Mouse (Mus musculus): Measurements from ENCODE around the gene Plce1. TPM values are rescaled to one million over a fixed set of nuclear protein-coding genes. Genes with fewer than 3 reads are reported as not detected.

The Plce1 gene
- polyA plus RNA-seq, 1 experiment from 2014 or later: 4.1 TPM

DNA sequence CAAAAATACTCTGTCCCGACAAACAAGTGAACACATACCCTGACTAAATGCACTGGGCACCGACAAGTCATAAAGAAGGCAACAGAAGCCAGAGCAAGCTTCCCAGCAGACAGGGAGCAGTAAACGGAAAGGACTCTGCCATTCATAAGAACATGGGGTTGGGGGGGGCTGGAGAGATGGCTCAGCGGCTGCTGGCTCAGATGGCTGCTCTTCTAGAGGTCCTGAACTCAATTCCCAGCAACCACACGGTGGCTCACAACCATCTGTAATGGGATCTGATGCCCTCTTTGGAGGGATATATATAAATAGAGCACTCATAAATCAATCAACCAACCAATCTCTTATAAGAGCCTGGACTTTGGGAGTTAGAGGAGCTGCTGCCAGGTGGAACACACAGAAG lies 315.6 kb downstream of the Plce1 start:
- no peak for ATAC-seq (ENCODE audit: low FRiP score)
- no peaks in the 10 kb centered on the region for H3K9me3 ChIP-seq (replicated peaks)
- H3K36me3 ChIP-seq: peaks cover 79% of the 10 kb centered on the region
- H3K4me2 ChIP-seq: no peak overlapping the region
- H3K27ac ChIP-seq (replicated peaks): no peak overlapping the region
- no peak overlapping the region for H3K4me3 ChIP-seq (replicated peaks)
- no peak overlapping the region for H3K9ac ChIP-seq (replicated peaks)
- WGBS: 75% methylated on average over 5 of the region's 5 CpGs
- H3K4me1 ChIP-seq: no peaks in the 10 kb centered on the region
- H3K27me3 ChIP-seq (replicated peaks): no peaks in the 10 kb centered on the region

- H3K27ac ChIP-seq (replicated peaks): no peak overlapping the region
- no peak overlapping the region for H3K4me3 ChIP-seq (replicated peaks)
- 97% methylated on average over 1 of the region's 1 CpGs for WGBS
- no peaks in the 10 kb centered on the region for H3K27me3 ChIP-seq (replicated peaks)
- no peak overlapping the region for H3K4me2 ChIP-seq
- no peak for ATAC-seq (ENCODE audit: low FRiP score)
- H3K36me3 ChIP-seq: peaks cover 78% of the 10 kb centered on the region
- H3K4me1 ChIP-seq: no peaks in the 10 kb centered on the region
- no peak overlapping the region for H3K9ac ChIP-seq (replicated peaks)
- H3K9me3 ChIP-seq (replicated peaks): no peaks in the 10 kb centered on the region
These were observed 317.4 kb downstream of the Plce1 start for GRCm38 (mm10) chr19:38798291-38798690.

GRCm38 (mm10) chr19:38798801-38799200 lies 317.9 kb downstream of the Plce1 start:
- no peak for ATAC-seq (ENCODE audit: low FRiP score)
- Histone ChIP-seq H3K4me1 (no peaks in the 10 kb centered on the region), H3K9me3 (replicated peaks) (no peaks in the 10 kb centered on the region), H3K27me3 (replicated peaks) (no peaks in the 10 kb centered on the region), H3K27ac (replicated peaks) (no peak overlapping the region), H3K4me3 (replicated peaks) (no peak overlapping the region), H3K4me2 (no peak overlapping the region), H3K36me3 (peaks cover 78% of the 10 kb centered on the region), H3K9ac (replicated peaks) (no peak overlapping the region)
- WGBS: 87% methylated on average over 6 of the region's 6 CpGs

GRCm38 (mm10) chr19:38818191-38818590 lies 337.3 kb downstream of the Plce1 start:
- 45% methylated on average over 8 of the region's 8 CpGs for whole genome bisulfite sequencing

GRCm38 (mm10) chr19:38818766-38819426 lies 338.0 kb downstream of the Plce1 start, which contains the start of gene Noc3l:
TSS of gene Noc3l (minus strand) at chr19:38819237.
- Histone ChIP-seq H3K36me3 (peaks cover 23% of the 10 kb centered on the region), H3K4me1 (peaks cover 17% of the 10 kb centered on the region), H3K9ac (replicated peaks) (peak within 1 kb of the TSS; percentile 77), H3K27ac (replicated peaks) (peak within 1 kb of the TSS; percentile 76), H3K27me3 (replicated peaks) (no peaks in the 10 kb centered on the region), H3K4me2 (peak within 1 kb of the TSS; percentile 86), H3K9me3 (replicated peaks) (no peaks in the 10 kb centered on the region), H3K4me3 (replicated peaks) (peak within 1 kb of the TSS; percentile 82)
- ATAC-seq (ENCODE audit: low FRiP score): peak; percentile 98
- under 1% methylated on average over 38 of the region's 38 CpGs for WGBS

More at GRCm38 (mm10) chr19:38818191-38818590, 337.3 kb downstream of the Plce1 start:
- Histone ChIP-seq H3K9me3 (replicated peaks) (no peaks in the 10 kb centered on the region), H3K27me3 (replicated peaks) (no peaks in the 10 kb centered on the region), H3K4me3 (replicated peaks) (peak overlapping the region; percentile 82), H3K9ac (replicated peaks) (peak overlapping the region; percentile 77), H3K36me3 (peaks cover 26% of the 10 kb centered on the region), H3K4me2 (peak overlapping the region; percentile 86), H3K27ac (replicated peaks) (no peak overlapping the region), H3K4me1 (peaks cover 17% of the 10 kb centered on the region)
- no peak for ATAC-seq (ENCODE audit: low FRiP score)

GRCm38 (mm10) chr19:38819427-38819802 lies 338.5 kb downstream of the Plce1 start:
- peak; percentile 79 for ATAC-seq (ENCODE audit: low FRiP score)
- Histone ChIP-seq H3K27me3 (replicated peaks) (no peaks in the 10 kb centered on the region), H3K9me3 (replicated peaks) (no peaks in the 10 kb centered on the region), H3K36me3 (peaks cover 18% of the 10 kb centered on the region), H3K27ac (replicated peaks) (peak overlapping the region; percentile 76), H3K4me1 (peaks cover 17% of the 10 kb centered on the region), H3K4me2 (peak overlapping the region; percentile 86), H3K9ac (replicated peaks) (peak overlapping the region; percentile 77), H3K4me3 (replicated peaks) (peak overlapping the region; percentile 82)
- WGBS: 15% methylated on average over 16 of the region's 16 CpGs

GRCm38 (mm10) chr19:38820186-38820804 lies 339.4 kb downstream of the Plce1 start:
- H3K36me3 ChIP-seq: peaks cover 9% of the 10 kb centered on the region
- H3K27me3 ChIP-seq (replicated peaks): no peaks in the 10 kb centered on the region
- no peak overlapping the region for H3K27ac ChIP-seq (replicated peaks)
- no peak overlapping the region for H3K4me2 ChIP-seq
- H3K9ac ChIP-seq (replicated peaks): no peak overlapping the region
- no peaks in the 10 kb centered on the region for H3K9me3 ChIP-seq (replicated peaks)
- WGBS: 94% methylated on average over 4 of the region's 4 CpGs
- no peak for ATAC-seq (ENCODE audit: low FRiP score)
- H3K4me1 ChIP-seq: peaks cover 17% of the 10 kb centered on the region
- H3K4me3 ChIP-seq (replicated peaks): no peak overlapping the region

DNA sequence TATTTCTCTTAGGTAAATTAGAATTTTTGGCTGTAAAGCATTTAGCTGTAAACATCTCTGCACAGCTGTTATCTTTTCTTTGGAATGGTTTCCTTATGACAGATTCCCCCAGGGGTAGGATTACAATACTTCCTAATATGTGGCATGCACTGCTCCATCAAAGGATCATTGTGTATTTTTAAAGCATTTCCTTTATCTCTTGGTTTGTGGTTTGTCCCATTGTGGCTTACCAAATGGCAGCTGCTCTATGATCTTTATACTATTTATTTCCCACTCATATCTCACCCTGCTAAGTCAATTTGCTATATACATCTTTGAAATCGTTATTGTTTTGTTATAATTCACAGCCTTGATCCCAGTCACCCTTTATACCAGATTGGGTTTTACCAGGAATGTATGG lies 352.3 kb downstream of the Plce1 start:
- Histone ChIP-seq H3K4me1 (peaks cover 8% of the 10 kb centered on the region), H3K36me3 (no peaks in the 10 kb centered on the region), H3K9me3 (replicated peaks) (no peaks in the 10 kb centered on the region), H3K27ac (replicated peaks) (no peak overlapping the region), H3K9ac (replicated peaks) (no peak overlapping the region), H3K4me2 (no peak overlapping the region), H3K27me3 (replicated peaks) (no peaks in the 10 kb centered on the region), H3K4me3 (replicated peaks) (no peak overlapping the region)
- 72% methylated on average over 1 of the region's 1 CpGs for WGBS
- no peak for ATAC-seq (ENCODE audit: low FRiP score)

Other genes with a start within 250 kb of the Plce1 start
- gene Lgi1, start 216.6 kb upstream of the Plce1 start, polyA plus RNA-seq (2015; fragmentation: Nextera tagmentation; extraction: Ambion mirVana): 19.5 and 24.7 TPM in 2 replicates
- gene Slc35g1, start 85.1 kb upstream of the Plce1 start, polyA plus RNA-seq (2015; fragmentation: Nextera tagmentation; extraction: Ambion mirVana): 0.78 and 1.3 TPM in 2 replicates